16 mouse cellular contexts compared by ENCODE assay signal in the genomic region with DNA sequence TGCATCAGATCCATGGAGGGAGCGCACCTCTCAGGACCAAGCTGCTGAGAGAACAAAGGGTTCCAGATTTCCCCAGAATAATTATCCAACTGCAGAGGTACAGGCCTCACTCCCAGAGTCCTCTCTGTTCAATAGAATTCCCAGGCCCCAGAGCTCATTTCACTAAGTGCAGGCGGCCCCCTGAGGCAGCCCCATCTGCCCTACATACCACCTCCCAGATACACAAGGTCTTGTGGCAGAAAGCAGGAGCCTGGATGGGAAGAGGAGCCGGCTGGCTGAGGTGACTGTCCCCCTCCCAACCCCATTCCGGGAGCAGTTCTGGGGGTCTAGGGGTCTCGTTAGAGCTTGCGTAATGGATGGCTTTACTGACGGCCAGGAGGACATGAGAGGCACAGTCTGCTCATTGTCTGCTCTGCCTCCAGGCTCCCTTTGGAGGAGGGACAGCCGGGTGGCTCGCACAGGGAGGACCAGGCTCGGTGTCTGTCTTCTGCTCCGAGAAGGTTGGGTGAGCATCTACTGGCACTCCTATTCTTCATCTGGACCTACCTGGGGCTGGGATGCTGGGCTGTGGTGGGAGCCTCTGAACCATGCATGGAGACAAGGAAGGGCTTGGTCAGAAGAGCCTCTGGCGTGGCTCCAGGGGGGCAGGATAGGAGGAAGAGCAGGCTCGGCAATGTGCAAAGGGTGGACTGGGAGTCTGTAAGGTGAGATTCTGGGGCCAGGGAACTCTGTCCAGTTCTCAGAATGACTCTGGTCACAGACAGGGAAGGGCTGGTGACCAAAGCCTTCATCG. TPM values are rescaled to one million over a fixed set of nuclear protein-coding genes. Genes with fewer than 3 reads are reported as not detected.
A peak's percentile ranks its signal among the peaks of the same experiment; 100 is the strongest.
DNase-seq lines count a peak whose midpoint lies in the region; ATAC-seq and TF ChIP-seq lines count a peak whose summit lies in the region.
"Had no signal": no experiment of that assay in that cellular context is flagged by ENCODE, and none has a peak within 500 bp of the region (broad histone marks: within the 10 kb centered on the region; RNA-seq: fewer than 3 reads in every experiment).

No protein-coding gene starts in this region.

- H3K27ac ChIP-seq in forebrain, embryonic 10.5 days = peak overlapping the region; percentile 71
- no peak overlapping the region for H3K27ac ChIP-seq in forebrain, embryonic 11.5 days (ENCODE audit: low read depth, low read length)
- H3K27ac ChIP-seq in embryonic facial prominence, embryonic 13.5 days = no peak overlapping the region
- no peak overlapping the region for H3K27ac ChIP-seq in intestine, postnatal 0 days (ENCODE audit: low read depth, low read length)
- H3K27ac ChIP-seq: liver, embryonic 14.5 days; stomach, embryonic 15.5 days had no signal

- peaks cover 5% of the 10 kb centered on the region; the same call in 1 of the 2 replicates for H3K27me3 ChIP-seq in forebrain, embryonic 10.5 days (ENCODE audit: poor library complexity, severe bottlenecking)
- H3K27me3 ChIP-seq in forebrain, embryonic 11.5 days (ENCODE audit: control insufficient read depth, insufficient read depth, low read length) = peaks cover 2% of the 10 kb centered on the region; the same call in 1 of the 2 replicates
- no peaks in the 10 kb centered on the region for H3K27me3 ChIP-seq in G1E (ENCODE audit: insufficient read depth, low read length)
- H3K27me3 ChIP-seq in embryonic facial prominence, embryonic 13.5 days = no peaks in the 10 kb centered on the region
- H3K27me3 ChIP-seq in intestine, postnatal 0 days (replicated peaks; ENCODE audit: control insufficient read depth, insufficient read depth, low read length) = no peaks in the 10 kb centered on the region
- H3K27me3 ChIP-seq: Patski; stomach, embryonic 15.5 days had no signal

- no peak overlapping the region for H3K9ac ChIP-seq in forebrain, embryonic 11.5 days (ENCODE audit: low read length)
- no peak overlapping the region for H3K9ac ChIP-seq in embryonic facial prominence, embryonic 13.5 days
- H3K9ac ChIP-seq in intestine, postnatal 0 days (ENCODE audit: low read depth, low read length) = no peak overlapping the region
- H3K9ac ChIP-seq: liver, embryonic 14.5 days; stomach, embryonic 15.5 days had no signal

- no peak overlapping the region for H3K4me3 ChIP-seq in forebrain, embryonic 10.5 days
- no peak overlapping the region for H3K4me3 ChIP-seq in forebrain, embryonic 11.5 days (ENCODE audit: low read depth, low read length)
- H3K4me3 ChIP-seq in G1E (ENCODE audit: low read depth, low read length) = peak overlapping the region; percentile 20; the same call in 1 of the 2 replicates
- no peak overlapping the region for H3K4me3 ChIP-seq in embryonic facial prominence, embryonic 13.5 days
- no peak overlapping the region for H3K4me3 ChIP-seq in intestine, postnatal 0 days (ENCODE audit: low read depth, low read length)
- H3K4me3 ChIP-seq: stomach, embryonic 15.5 days had no signal

- 69% methylated on average over 14 of the region's 14 CpGs for WGBS in forebrain, embryonic 10.5 days
- WGBS in forebrain, embryonic 11.5 days = 64% methylated on average over 14 of the region's 14 CpGs
- WGBS in embryonic facial prominence, embryonic 13.5 days = 47% methylated on average over 14 of the region's 14 CpGs
- WGBS in intestine, postnatal 0 days = 61% methylated on average over 14 of the region's 14 CpGs

- TF ChIP-seq CTCF in G1E (IDR thresholded peaks at IDR 0.05; ENCODE audit: low read depth, low read length) = no peak
- TF ChIP-seq CTCF in intestine, postnatal 0 days (IDR thresholded peaks at IDR 0.05; ENCODE audit: low read depth) = no peak

- no peaks in the 10 kb centered on the region for H3K36me3 ChIP-seq in forebrain, embryonic 10.5 days (replicated peaks)
- H3K36me3 ChIP-seq in forebrain, embryonic 11.5 days (ENCODE audit: control insufficient read depth, insufficient read depth, low read length) = no peaks in the 10 kb centered on the region
- no peaks in the 10 kb centered on the region for H3K36me3 ChIP-seq in G1E (replicated peaks)
- no peaks in the 10 kb centered on the region for H3K36me3 ChIP-seq in embryonic facial prominence, embryonic 13.5 days
- H3K36me3 ChIP-seq in intestine, postnatal 0 days (ENCODE audit: control insufficient read depth, insufficient read depth) = no peaks in the 10 kb centered on the region
- H3K36me3 ChIP-seq: stomach, embryonic 15.5 days had no signal

- no peak for ATAC-seq in forebrain, embryonic 11.5 days (replicated peaks; ENCODE audit: low FRiP score)
- ATAC-seq in G1E (ENCODE audit: extremely low read depth, insufficient number of reproducible peaks, low FRiP score, poor library complexity, severe bottlenecking) = no peak
- 0 out of 2 replicates have a peak, but pooled peaks have one; percentile 59 for ATAC-seq in embryonic facial prominence, embryonic 13.5 days (ENCODE audit: insufficient number of reproducible peaks, insufficient read depth, low FRiP score, low TSS enrichment, low read depth)
- ATAC-seq in intestine, postnatal 0 days = no peak
- ATAC-seq in CD4-positive, CD25-positive, alpha-beta regulatory T cell, adult 4 months = no peak
- ATAC-seq: Patski had no signal

- H3K4me1 ChIP-seq in forebrain, embryonic 10.5 days = peaks cover 43% of the 10 kb centered on the region
- H3K4me1 ChIP-seq in forebrain, embryonic 11.5 days (replicated peaks; ENCODE audit: control insufficient read depth, insufficient read depth, low read length) = peaks cover 6% of the 10 kb centered on the region; the same call in 1 of the 2 replicates
- H3K4me1 ChIP-seq in G1E (ENCODE audit: insufficient read depth, low read depth, low read length) = no peaks in the 10 kb centered on the region
- peaks cover 11% of the 10 kb centered on the region; the same call in 1 of the 2 replicates for H3K4me1 ChIP-seq in embryonic facial prominence, embryonic 13.5 days
- H3K4me1 ChIP-seq in intestine, postnatal 0 days (replicated peaks; ENCODE audit: control insufficient read depth, insufficient read depth, low read length) = no peaks in the 10 kb centered on the region

- no peak overlapping the region for H3K4me2 ChIP-seq in forebrain, embryonic 11.5 days (ENCODE audit: low read depth, low read length, severe bottlenecking)
- no peak overlapping the region for H3K4me2 ChIP-seq in embryonic facial prominence, embryonic 13.5 days
- no peak overlapping the region for H3K4me2 ChIP-seq in intestine, postnatal 0 days (replicated peaks; ENCODE audit: low read depth)
- H3K4me2 ChIP-seq: stomach, embryonic 15.5 days had no signal

- intact Hi-C loops in gastrocnemius, postnatal 14 days (cut with DNase I; ENCODE audit: low total_unique reads) = no loop called here

- H3K9me3 ChIP-seq in forebrain, embryonic 10.5 days = no peaks in the 10 kb centered on the region
- no peaks in the 10 kb centered on the region for H3K9me3 ChIP-seq in forebrain, embryonic 11.5 days (ENCODE audit: control insufficient read depth, low read length)
- H3K9me3 ChIP-seq in G1E (replicated peaks) = peaks cover 88% of the 10 kb centered on the region
- H3K9me3 ChIP-seq in embryonic facial prominence, embryonic 13.5 days = no peaks in the 10 kb centered on the region
- H3K9me3 ChIP-seq in intestine, postnatal 0 days (ENCODE audit: control insufficient read depth) = no peaks in the 10 kb centered on the region
- H3K9me3 ChIP-seq: stomach, embryonic 15.5 days had no signal

- no peak for DNase-seq in forebrain, embryonic 10.5 days (ENCODE audit: extremely low spot score, low spot score)
- DNase-seq in forebrain, embryonic 11.5 days (ENCODE audit: low spot score) = no peak
- no peak for DNase-seq in G1E (ENCODE audit: low spot score)
- peak; percentile 30 for DNase-seq in mesoderm, embryonic 11.5 days (ENCODE audit: low read depth, low spot score)
- no peak for DNase-seq in gastrocnemius, postnatal 14 days
- DNase-seq: adrenal gland, adult 8-10 months; heart, adult 18-20 months; kidney, postnatal 10 days; right cerebral cortex, postnatal 14 days; thymus, postnatal 4 days had no signal

RNA-seq across cellular contexts. Expression of gene Eml1, which starts 39.9 kb away (rescaled TPM):
- 95.1 and 102 TPM in 2 replicates for polyA plus RNA-seq in forebrain, embryonic 10.5 days (2016; fragmentation: Nextera tagmentation; extraction: Ambion mirVana)
- 90.3 and 92.5 TPM in 2 replicates for polyA plus RNA-seq in forebrain, embryonic 11.5 days (2014; fragmentation: Nextera tagmentation; extraction: Ambion mirVana)
- not detected in 2 replicates for total RNA-seq in G1E (2014; fragmentation: Nextera tagmentation)
- 0.05 and 0.12 TPM in 2 replicates for total RNA-seq in G1E (2017)
- not detected in 2 replicates for polyA plus RNA-seq in G1E (2012)
- polyA plus RNA-seq in embryonic facial prominence, embryonic 13.5 days (2015; fragmentation: Nextera tagmentation; extraction: Ambion mirVana) = 45.3 and 46.3 TPM in 2 replicates
- polyA plus RNA-seq in intestine, postnatal 0 days (2015; fragmentation: Nextera tagmentation; extraction: Ambion mirVana) = 27.8 and 32.9 TPM in 2 replicates
- 100 to 1,000 TPM; 114 to 127 TPM for total RNA-seq in gastrocnemius, postnatal 14 days (2021)
- under 1 TPM in 1 of 2 experiments, not detected in 1; 0.32 TPM for polyA plus RNA-seq in CD4-positive, CD25-positive, alpha-beta regulatory T cell, adult 4 months (2017; shearing (Covaris generic))

Comparison
In these comparisons a context has a peak if more than half of its experiments do, and no peak if none do; other contexts are left out.
1. RNA of gene Eml1, which starts 39.9 kb away (polyA plus RNA-seq): 95.1 to 102 TPM in forebrain, embryonic 10.5 days, 90.3 to 92.5 TPM in forebrain, embryonic 11.5 days, 45.3 to 46.3 TPM in embryonic facial prominence, embryonic 13.5 days and 27.8 to 32.9 TPM in intestine, postnatal 0 days; 0.32 TPM in CD4-positive, CD25-positive, alpha-beta regulatory T cell, adult 4 months and not detected in G1E; every median in the first group is over 10 times any median in the second.